Mouse (Mus musculus): ENCODE measurements around the gene Lamc1. TPM values are rescaled to one million over a fixed set of nuclear protein-coding genes. Genes with fewer than 3 reads are reported as not detected.

The Lamc1 gene
- total and polyA plus RNA-seq, 2 experiments from 2014 or later, result 9.8 to 42.4 TPM

DNA sequence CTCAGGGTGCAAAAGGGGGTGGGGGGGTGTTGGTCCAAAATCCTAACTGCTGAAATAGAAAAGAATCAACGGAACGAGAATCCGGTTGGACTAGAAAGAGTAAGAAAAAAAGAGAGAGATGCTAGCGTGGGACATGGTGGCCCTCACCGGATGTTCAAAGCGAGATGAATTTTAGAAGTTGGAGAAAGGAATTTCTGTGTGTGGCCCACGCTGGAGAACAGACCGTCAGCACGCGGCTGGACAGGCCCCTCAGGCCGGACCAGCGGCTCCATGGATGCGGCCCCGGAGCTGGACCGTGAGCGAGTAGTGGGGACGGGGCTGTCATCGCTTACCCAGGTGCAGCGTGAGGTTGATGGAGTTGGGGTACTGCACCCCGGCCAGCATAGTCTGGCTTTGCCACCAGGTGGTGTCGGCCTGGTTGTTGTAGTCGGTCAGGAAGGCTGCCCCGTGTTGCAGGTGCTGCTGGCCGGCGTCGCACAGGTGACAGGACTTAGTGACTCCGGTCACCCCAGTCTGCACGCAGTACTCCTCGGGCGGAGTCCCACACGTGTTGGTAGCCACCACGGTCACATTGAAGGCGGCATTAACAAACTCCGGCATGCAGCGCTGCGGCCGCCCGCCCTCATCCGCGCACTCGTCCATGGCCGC lies 666 bp downstream of the Lamc1 start:
- ATAC-seq, result peak; percentile 30
- no peaks in the 10 kb centered on the region for H3K27me3 ChIP-seq (ENCODE audit: insufficient read depth, low read length)
- peaks cover 12% of the 10 kb centered on the region for H3K4me1 ChIP-seq (ENCODE audit: insufficient read depth)
- peak overlapping the region; percentile 86 for H3K27ac ChIP-seq (ENCODE audit: low read depth, low read length)
- TF ChIP-seq CTCF (IDR thresholded peaks at IDR 0.05; ENCODE audit: low read depth), result peak; percentile 72
- 1% methylated on average over 39 of the region's 42 CpGs for WGBS
- DNase-seq, result peak; percentile 44
- no peaks in the 10 kb centered on the region for H3K9me3 ChIP-seq (ENCODE audit: low read length)
- H3K4me2 ChIP-seq (ENCODE audit: low read depth), result peak overlapping the region; percentile 98
- H3K36me3 ChIP-seq (ENCODE audit: insufficient read depth), result no peaks in the 10 kb centered on the region
- H3K4me3 ChIP-seq (ENCODE audit: low read depth, low read length), result peak overlapping the region; percentile 95
- peak overlapping the region; percentile 85 for H3K9ac ChIP-seq

GRCm38 (mm10) chr1:153331206-153331605 lies 1.4 kb downstream of the Lamc1 start:
- Histone ChIP-seq H3K9me3 (ENCODE audit: low read length) (no peaks in the 10 kb centered on the region), H3K4me1 (ENCODE audit: insufficient read depth) (peaks cover 12% of the 10 kb centered on the region), H3K4me2 (ENCODE audit: low read depth) (peak overlapping the region; percentile 98), H3K36me3 (ENCODE audit: insufficient read depth) (no peaks in the 10 kb centered on the region; the same call in 1 of the 2 replicates), H3K27me3 (ENCODE audit: insufficient read depth, low read length) (no peaks in the 10 kb centered on the region), H3K27ac (ENCODE audit: low read depth, low read length) (no peak overlapping the region), H3K4me3 (ENCODE audit: low read depth, low read length) (peak overlapping the region; percentile 95), H3K9ac (0 out of 2 replicates have a peak overlapping the region, but pooled peaks have one; percentile 85)
- no peak for TF ChIP-seq CTCF (IDR thresholded peaks at IDR 0.05; ENCODE audit: low read depth)
- ATAC-seq (no peak), DNase-seq (no peak)
- WGBS, result 1% methylated on average over 4 of the region's 4 CpGs

DNA sequence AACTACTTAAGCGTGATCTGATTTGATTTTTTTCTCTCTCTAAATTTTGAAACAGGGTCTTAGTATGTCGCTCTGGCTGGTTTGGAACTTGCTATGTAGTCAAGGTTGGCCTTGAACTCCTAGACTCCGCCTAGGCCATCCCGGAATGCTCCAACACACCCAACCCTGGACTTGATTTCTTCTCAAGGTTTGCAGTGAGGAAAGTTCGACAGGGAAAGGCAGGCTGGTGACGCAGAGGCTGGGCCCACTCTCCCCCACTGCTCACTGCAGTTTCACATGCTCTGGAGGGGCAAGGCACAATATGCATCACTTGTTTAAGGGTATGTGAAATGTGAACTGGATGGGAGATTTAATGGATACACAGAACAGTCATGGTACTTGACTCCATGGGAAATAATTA lies 3.3 kb downstream of the Lamc1 start:
- no peak overlapping the region for H3K27ac ChIP-seq (ENCODE audit: low read depth, low read length)
- no peak for TF ChIP-seq CTCF (IDR thresholded peaks at IDR 0.05; ENCODE audit: low read depth)
- H3K4me2 ChIP-seq (ENCODE audit: low read depth), result peak overlapping the region; percentile 98; the same call in 1 of the 2 replicates
- no peaks in the 10 kb centered on the region; the same call in 1 of the 2 replicates for H3K36me3 ChIP-seq (ENCODE audit: insufficient read depth)
- ATAC-seq (no peak), DNase-seq (no peak)
- H3K27me3 ChIP-seq (ENCODE audit: insufficient read depth, low read length), result no peaks in the 10 kb centered on the region
- H3K9me3 ChIP-seq (ENCODE audit: low read length), result no peaks in the 10 kb centered on the region
- WGBS, result 94% methylated on average over 6 of the region's 6 CpGs
- peaks cover 12% of the 10 kb centered on the region for H3K4me1 ChIP-seq (ENCODE audit: insufficient read depth)
- H3K9ac ChIP-seq, result no peak overlapping the region
- H3K4me3 ChIP-seq (ENCODE audit: low read depth, low read length), result no peak overlapping the region

- Histone ChIP-seq H3K27me3 (ENCODE audit: insufficient read depth, low read length) (no peaks in the 10 kb centered on the region), H3K27ac (ENCODE audit: low read depth, low read length) (no peak overlapping the region), H3K4me2 (ENCODE audit: low read depth) (no peak overlapping the region), H3K4me3 (ENCODE audit: low read depth, low read length) (no peak overlapping the region), H3K36me3 (ENCODE audit: insufficient read depth) (no peaks in the 10 kb centered on the region; the same call in 1 of the 2 replicates), H3K9ac (no peak overlapping the region), H3K4me1 (ENCODE audit: insufficient read depth) (peaks cover 12% of the 10 kb centered on the region), H3K9me3 (ENCODE audit: low read length) (no peaks in the 10 kb centered on the region)
- no peak for ATAC-seq
- DNase-seq, result no peak
- WGBS, result 88% methylated on average over 4 of the region's 4 CpGs
- no peak for TF ChIP-seq CTCF (IDR thresholded peaks at IDR 0.05; ENCODE audit: low read depth)
Measured at GRCm38 (mm10) chr1:153327063-153327462, 5.5 kb downstream of the Lamc1 start.

DNA sequence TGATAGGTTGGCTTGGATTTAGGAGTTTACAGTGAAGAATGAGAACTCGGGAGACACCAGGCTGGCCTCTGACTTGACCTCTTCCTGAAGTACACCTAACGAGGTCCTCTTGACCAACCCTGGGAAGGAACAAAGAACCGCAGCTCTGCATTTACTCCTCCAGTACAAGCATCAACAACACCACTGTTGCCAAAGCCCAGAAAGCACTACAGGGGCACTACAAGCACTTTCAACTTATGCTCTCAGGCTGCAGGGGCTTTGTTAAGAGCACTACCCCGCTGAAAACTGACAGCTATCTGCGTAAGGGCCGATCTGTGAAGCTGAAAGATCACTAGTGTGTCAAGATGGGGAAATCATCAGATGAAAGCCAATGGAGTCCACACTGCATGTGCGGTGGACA lies 6.4 kb downstream of the Lamc1 start:
- WGBS, result 67% methylated on average over 7 of the region's 7 CpGs
- ATAC-seq, result no peak
- no peak for TF ChIP-seq CTCF (IDR thresholded peaks at IDR 0.05; ENCODE audit: low read depth)
- Histone ChIP-seq H3K27me3 (ENCODE audit: insufficient read depth, low read length) (no peaks in the 10 kb centered on the region), H3K4me3 (ENCODE audit: low read depth, low read length) (no peak overlapping the region), H3K4me2 (ENCODE audit: low read depth) (no peak overlapping the region), H3K9ac (no peak overlapping the region), H3K27ac (ENCODE audit: low read depth, low read length) (no peak overlapping the region), H3K4me1 (ENCODE audit: insufficient read depth) (peaks cover 12% of the 10 kb centered on the region), H3K36me3 (ENCODE audit: insufficient read depth) (no peaks in the 10 kb centered on the region; the same call in 1 of the 2 replicates), H3K9me3 (ENCODE audit: low read length) (no peaks in the 10 kb centered on the region)
- DNase-seq, result no peak

- 85% methylated on average over 12 of the region's 12 CpGs for WGBS
- Histone ChIP-seq H3K4me1 (ENCODE audit: insufficient read depth) (no peaks in the 10 kb centered on the region), H3K4me3 (ENCODE audit: low read depth, low read length) (no peak overlapping the region), H3K9ac (no peak overlapping the region), H3K27ac (ENCODE audit: low read depth, low read length) (no peak overlapping the region), H3K36me3 (ENCODE audit: insufficient read depth) (no peaks in the 10 kb centered on the region; the same call in 1 of the 2 replicates), H3K27me3 (ENCODE audit: insufficient read depth, low read length) (no peaks in the 10 kb centered on the region), H3K9me3 (ENCODE audit: low read length) (no peaks in the 10 kb centered on the region), H3K4me2 (ENCODE audit: low read depth) (no peak overlapping the region)
- DNase-seq (no peak), ATAC-seq (no peak)
- TF ChIP-seq CTCF (IDR thresholded peaks at IDR 0.05; ENCODE audit: low read depth), result no peak
Measured at GRCm38 (mm10) chr1:153321404-153321803, 11.2 kb downstream of the Lamc1 start.

GRCm38 (mm10) chr1:153320554-153321147 lies 11.9 kb downstream of the Lamc1 start:
- no peak overlapping the region for H3K9ac ChIP-seq
- no peaks in the 10 kb centered on the region for H3K9me3 ChIP-seq (ENCODE audit: low read length)
- no peaks in the 10 kb centered on the region for H3K27me3 ChIP-seq (ENCODE audit: insufficient read depth, low read length)
- TF ChIP-seq CTCF (IDR thresholded peaks at IDR 0.05; ENCODE audit: low read depth), result no peak
- H3K4me1 ChIP-seq (ENCODE audit: insufficient read depth), result no peaks in the 10 kb centered on the region
- no peak overlapping the region for H3K4me3 ChIP-seq (ENCODE audit: low read depth, low read length)
- ATAC-seq (no peak), DNase-seq (no peak)
- no peaks in the 10 kb centered on the region for H3K36me3 ChIP-seq (ENCODE audit: insufficient read depth)
- no peak overlapping the region for H3K27ac ChIP-seq (ENCODE audit: low read depth, low read length)
- 37% methylated on average over 6 of the region's 6 CpGs for WGBS
- no peak overlapping the region for H3K4me2 ChIP-seq (ENCODE audit: low read depth)
